Mouse (Mus musculus) frontal cortex, postnatal 25 days (tissue): Measurements from ENCODE around the gene Mgat4e.

ENCODE experiments used
- DNase-seq, 2 experiments: peaks; one replicate each; pipeline ENCODE4 v3.0.0; 2022; ENCODE audit warnings: low spot score in 2 of 2

Mgat4e gene

GRCm38 (mm10) chr1:134513312-134513860 is 36.1 kb downstream of the Mgat4e start:
- no peak for DNase-seq

- DNase-seq = no peak
Observed at GRCm38 (mm10) chr1:134512584-134512983, 36.9 kb downstream of the Mgat4e start.

GRCm38 (mm10) chr1:134512183-134512582 is 37.3 kb downstream of the Mgat4e start:
- DNase-seq = no peak

- no peak for DNase-seq
Observed at GRCm38 (mm10) chr1:134510018-134510417, 39.5 kb downstream of the Mgat4e start.

GRCm38 (mm10) chr1:134506201-134506600 is 43.3 kb downstream of the Mgat4e start:
- no peak for DNase-seq

- no peak for DNase-seq
Observed at GRCm38 (mm10) chr1:134500916-134501315, 48.6 kb downstream of the Mgat4e start.

GRCm38 (mm10) chr1:134495991-134496390 is 53.5 kb downstream of the Mgat4e start:
- no peak for DNase-seq

- DNase-seq = no peak
Observed at GRCm38 (mm10) chr1:134495216-134495539, 54.3 kb downstream of the Mgat4e start.

GRCm38 (mm10) chr1:134494428-134495215 is 54.9 kb downstream of the Mgat4e start, which contains the start of gene Rabif:
Gene Rabif, plus strand, starts transcription at chr1:134494648.
- DNase-seq = peak; percentile 96 to 97

GRCm38 (mm10) chr1:134493956-134494355 is 55.5 kb downstream of the Mgat4e start:
- no peak for DNase-seq

- DNase-seq = no peak
Observed at GRCm38 (mm10) chr1:134493496-134493895, 56.0 kb downstream of the Mgat4e start.

GRCm38 (mm10) chr1:134492276-134492675 is 57.2 kb downstream of the Mgat4e start:
- no peak for DNase-seq
